Mouse (Mus musculus) olfactory bulb, adult 2 months (tissue): Measurements from ENCODE around the gene Prkar2a. TPM values are rescaled to one million over a fixed set of nuclear protein-coding genes. Genes with fewer than 3 reads are reported as not detected.

Experiments used
- H3K27ac ChIP-seq: fragments of 200-500 bp; 2 replicates; pipeline ENCODE4 v1.5.1; 2012; ENCODE audit warnings: low read depth, low read length; ENCODE audit not compliant: insufficient read depth
- H3K4me1 ChIP-seq: fragments of 200-500 bp; 2 replicates; pipeline ENCODE4 v1.6.1; 2012; ENCODE audit warnings: low read length; ENCODE audit not compliant: control insufficient read depth, insufficient read depth
- H3K4me3 ChIP-seq: fragments of 200-500 bp; 2 replicates; pipeline ENCODE4 v1.5.1; 2012; ENCODE audit warnings: mild to moderate bottlenecking, low read depth, low read length, moderate library complexity; ENCODE audit not compliant: insufficient read depth
- CTCF ChIP-seq: fragments of 200-500 bp; IDR thresholded peaks from 2 replicates; pipeline ENCODE4 v1.5.1; 2012; ENCODE audit warnings: low read depth, mild to moderate bottlenecking, low read length, moderate library complexity; ENCODE audit not compliant: insufficient read depth
- POLR2A ChIP-seq: fragments of 200-500 bp; IDR thresholded peaks from 2 replicates; pipeline ENCODE4 v1.6.1; 2012; ENCODE audit warnings: mild to moderate bottlenecking, low read depth, low read length, moderate library complexity; ENCODE audit not compliant: insufficient read depth
- WGBS: fragments of 180-500 bp; shearing (Covaris S2); methylation state at CpG from one replicate; pipeline ENCODE4 v1.1.7; 2018; 5-methylcytosine and 5-hydroxymethylcytosine counted together
- polyA plus RNA-seq: library from polyadenylated mRNA; stranded (reverse); fragments of >200 nt; gene quantifications from 2 replicates; pipeline ENCODE4 v1.2.4, GENCODE M21; 2012; ENCODE audit warnings: low replicate concordance; ENCODE audit not compliant: missing spikeins, insufficient read depth, insufficient read length

Gene Prkar2a
- polyA plus RNA-seq, 1 experiment, result not detected

- no peak for TF ChIP-seq POLR2A
- no peak for TF ChIP-seq CTCF
- H3K4me1 ChIP-seq, result 0 out of 2 replicates have a peak, but pooled peaks cover 2% of the 10 kb centered on the region
- WGBS, result 80% methylated on average over 6 of the region's 6 CpGs
- H3K4me3 ChIP-seq, result no peak overlapping the region
- no peak overlapping the region for H3K27ac ChIP-seq
Observed at GRCm38 (mm10) chr9:108690914-108691313, 1.8 kb downstream of the Prkar2a start.

DNA sequence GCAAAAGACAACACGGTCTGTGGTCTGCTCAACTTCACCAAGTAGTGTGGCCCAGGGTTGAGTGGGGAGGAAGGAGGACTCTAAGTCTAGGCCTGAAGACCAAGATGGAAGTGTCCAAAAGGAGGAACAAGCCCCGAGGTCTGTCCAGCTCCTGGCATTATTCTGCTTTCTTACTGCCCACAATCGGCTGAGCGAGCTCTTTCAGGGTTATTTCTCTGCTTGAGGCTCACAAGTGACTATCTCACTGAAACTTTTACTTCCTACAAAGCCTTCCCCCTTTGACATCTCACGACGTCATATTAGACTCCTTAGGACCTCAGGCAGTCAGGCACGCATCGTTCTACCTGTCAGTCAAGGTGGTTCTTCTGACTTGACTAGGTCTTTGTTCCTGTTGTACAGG is 2.3 kb downstream of the Prkar2a start:
- 0 out of 2 replicates have a peak, but pooled peaks cover 2% of the 10 kb centered on the region for H3K4me1 ChIP-seq
- WGBS, result 66% methylated on average over 8 of the region's 8 CpGs
- peak overlapping the region; percentile 90 for H3K4me3 ChIP-seq
- TF ChIP-seq CTCF, result no peak
- no peak for TF ChIP-seq POLR2A
- H3K27ac ChIP-seq, result peak overlapping the region; percentile 76

DNA sequence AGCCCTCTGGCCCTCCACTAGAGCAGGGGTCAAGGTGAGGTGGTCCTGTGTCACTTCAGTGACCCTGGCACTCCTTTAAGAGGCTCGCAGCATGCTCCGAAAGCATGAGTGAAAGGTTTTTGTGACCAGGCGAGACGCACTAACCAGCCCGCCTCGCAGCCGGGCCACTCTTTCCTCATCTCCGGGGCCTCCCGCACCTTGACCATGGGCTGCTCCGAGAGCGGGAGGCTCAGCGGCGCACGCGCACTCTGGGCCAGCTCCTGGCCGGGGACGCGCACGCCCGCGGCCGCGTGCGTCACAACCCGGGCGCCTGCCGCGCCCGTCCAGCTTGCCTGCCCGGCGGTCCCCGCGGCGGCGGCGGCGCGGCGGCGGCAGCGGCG is 2.7 kb downstream of the Prkar2a start:
- Histone ChIP-seq H3K4me1 (0 out of 2 replicates have a peak, but pooled peaks cover 2% of the 10 kb centered on the region), H3K27ac (peak overlapping the region; percentile 76), H3K4me3 (peak overlapping the region; percentile 90)
- 5% methylated on average over 42 of the region's 42 CpGs for WGBS
- TF ChIP-seq CTCF (no peak), POLR2A (peak; percentile 91)

GRCm38 (mm10) chr9:108692226-108693041 is 3.3 kb downstream of the Prkar2a start:
- TF ChIP-seq POLR2A (no peak; the same call in 1 of the 2 replicates), CTCF (no peak)
- Histone ChIP-seq H3K4me1 (0 out of 2 replicates have a peak, but pooled peaks cover 2% of the 10 kb centered on the region), H3K4me3 (peak overlapping the region; percentile 90), H3K27ac (no peak overlapping the region)
- WGBS, result under 1% methylated on average over 92 of the region's 92 CpGs

- H3K4me3 ChIP-seq, result no peak overlapping the region; the same call in 1 of the 2 replicates
Observed at GRCm38 (mm10) chr9:108693946-108694345, 4.8 kb downstream of the Prkar2a start.

DNA sequence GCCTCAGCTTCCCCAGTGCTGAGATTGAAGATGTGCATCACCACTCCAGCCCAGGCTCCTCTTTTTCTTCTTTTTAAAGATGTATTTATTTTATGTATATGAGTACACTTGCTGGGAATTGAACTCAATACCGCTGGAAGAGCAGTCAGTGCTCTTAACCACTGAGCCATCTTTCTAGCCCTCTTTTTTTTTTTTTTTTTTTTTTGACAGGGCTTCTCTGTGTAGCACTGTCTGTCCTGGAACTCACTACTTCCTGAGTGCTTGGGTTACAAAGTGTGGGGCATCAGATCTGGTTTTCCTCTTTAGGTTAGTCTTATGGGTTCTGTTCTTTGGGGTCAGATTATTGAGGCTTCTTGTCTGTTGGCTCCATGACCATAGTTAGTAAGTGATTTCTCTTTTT is 5.4 kb downstream of the Prkar2a start:
- no peak overlapping the region for H3K4me3 ChIP-seq
- WGBS, result 80% methylated on average over 1 of the region's 1 CpGs
- H3K4me1 ChIP-seq, result no peaks in the 10 kb centered on the region
- no peak overlapping the region for H3K27ac ChIP-seq
- TF ChIP-seq CTCF, result no peak
- no peak for TF ChIP-seq POLR2A

More at GRCm38 (mm10) chr9:108693946-108694345, 4.8 kb downstream of the Prkar2a start:
- 35% methylated on average over 4 of the region's 4 CpGs for WGBS
- Histone ChIP-seq H3K4me1 (0 out of 2 replicates have a peak, but pooled peaks cover 2% of the 10 kb centered on the region), H3K27ac (no peak overlapping the region)
- TF ChIP-seq POLR2A (no peak), CTCF (no peak)

GRCm38 (mm10) chr9:108702476-108702875 is 13.4 kb downstream of the Prkar2a start:
- H3K4me3 ChIP-seq, result no peak overlapping the region
- no peak overlapping the region for H3K27ac ChIP-seq
- TF ChIP-seq POLR2A, result no peak
- TF ChIP-seq CTCF, result no peak
- peaks cover 9% of the 10 kb centered on the region for H3K4me1 ChIP-seq

GRCm38 (mm10) chr9:108703373-108704110 is 14.4 kb downstream of the Prkar2a start:
- TF ChIP-seq POLR2A (no peak), CTCF (no peak)
- Histone ChIP-seq H3K4me1 (peaks cover 9% of the 10 kb centered on the region), H3K27ac (0 out of 2 replicates have a peak overlapping the region, but pooled peaks have one; percentile 17), H3K4me3 (no peak overlapping the region)
- WGBS, result 34% methylated on average over 12 of the region's 12 CpGs

GRCm38 (mm10) chr9:108704591-108704990 is 15.5 kb downstream of the Prkar2a start:
- 79% methylated on average over 7 of the region's 7 CpGs for WGBS
- peaks cover 9% of the 10 kb centered on the region for H3K4me1 ChIP-seq
- TF ChIP-seq CTCF, result no peak
- no peak for TF ChIP-seq POLR2A
- no peak overlapping the region for H3K4me3 ChIP-seq
- H3K27ac ChIP-seq, result no peak overlapping the region
